Mouse (Mus musculus) neural tube, embryonic 10.5 days (tissue): Measurements from ENCODE around the gene Zfp316.
A peak's percentile ranks its signal among the peaks of the same experiment; 100 is the strongest.

Source experiments
- DNase-seq: peaks from one replicate; pipeline ENCODE4 v3.0.0-alpha.2; 2017; ENCODE audit warnings: low spot score; ENCODE audit errors: extremely low spot score

Zfp316 gene

GRCm38 (mm10) chr5:143284762-143285161, 14.9 kb upstream of the Zfp316 start:
- DNase-seq: no peak

GRCm38 (mm10) chr5:143279247-143279646, 9.4 kb upstream of the Zfp316 start:
- DNase-seq: no peak

- DNase-seq: no peak
Measured at GRCm38 (mm10) chr5:143275761-143276160, 5.9 kb upstream of the Zfp316 start.

- no peak for DNase-seq
Measured at GRCm38 (mm10) chr5:143272540-143273330, 2.9 kb upstream of the Zfp316 start.

- DNase-seq: no peak
Measured at GRCm38 (mm10) chr5:143272108-143272507, 2.3 kb upstream of the Zfp316 start.

- no peak for DNase-seq
Measured at GRCm38 (mm10) chr5:143271642-143272041, 1.8 kb upstream of the Zfp316 start.

GRCm38 (mm10) chr5:143270151-143270519, 313 bp upstream of the Zfp316 start:
- DNase-seq: no peak

GRCm38 (mm10) chr5:143268985-143269362, 848 bp downstream of the Zfp316 start:
- DNase-seq: no peak

- no peak for DNase-seq
Measured at GRCm38 (mm10) chr5:143266794-143267193, 3.0 kb downstream of the Zfp316 start.

GRCm38 (mm10) chr5:143265409-143265808, 4.4 kb downstream of the Zfp316 start:
- no peak for DNase-seq

GRCm38 (mm10) chr5:143264689-143265088, 5.1 kb downstream of the Zfp316 start:
- no peak for DNase-seq

- no peak for DNase-seq
Measured at GRCm38 (mm10) chr5:143261636-143262035, 8.2 kb downstream of the Zfp316 start.

- no peak for DNase-seq
Measured at GRCm38 (mm10) chr5:143255802-143256201, 14.0 kb downstream of the Zfp316 start.

- no peak for DNase-seq
Measured at GRCm38 (mm10) chr5:143255131-143255519, 14.7 kb downstream of the Zfp316 start.

GRCm38 (mm10) chr5:143254487-143255130, 15.2 kb downstream of the Zfp316 start:
- DNase-seq: peak; percentile 63

GRCm38 (mm10) chr5:143253881-143254486, 15.8 kb downstream of the Zfp316 start:
- DNase-seq: peak; percentile 61

GRCm38 (mm10) chr5:143253186-143253880, 16.5 kb downstream of the Zfp316 start:
- peak; percentile 45 for DNase-seq

GRCm38 (mm10) chr5:143252791-143253185, 17.0 kb downstream of the Zfp316 start:
- DNase-seq: no peak

- no peak for DNase-seq
Measured at GRCm38 (mm10) chr5:143252039-143252438, 17.8 kb downstream of the Zfp316 start.

GRCm38 (mm10) chr5:143244926-143245325, 24.9 kb downstream of the Zfp316 start:
- no peak for DNase-seq

GRCm38 (mm10) chr5:143236036-143236435, 33.8 kb downstream of the Zfp316 start:
- no peak for DNase-seq
